Mouse (Mus musculus) brown adipose tissue, adult 24 weeks (tissue): Measurements from ENCODE around the gene Slc25a41. TPM values are rescaled to one million over a fixed set of nuclear protein-coding genes. Genes with fewer than 3 reads are reported as not detected.
"Not testable (repeated sequence)": the region's sequence is repeated elsewhere in the genome, so short reads cannot be mapped to it uniquely, and the experiment has no call there.

Source experiments
- H3K27ac ChIP-seq: fragments of 200-500 bp; replicated peaks from 2 replicates; pipeline ENCODE4 v1.5.1; 2012; ENCODE audit warnings: low read depth, mild to moderate bottlenecking, low read length
- H3K4me1 ChIP-seq: fragments of 200-500 bp; 2 replicates; pipeline ENCODE4 v1.6.1; 2012; ENCODE audit warnings: low read length, mixed read lengths; ENCODE audit not compliant: control insufficient read depth, insufficient read depth, insufficient read length
- H3K4me3 ChIP-seq: fragments of 200-500 bp; 2 replicates; pipeline ENCODE4 v1.5.1; 2012; ENCODE audit warnings: low read depth, mild to moderate bottlenecking, low read length, moderate library complexity; ENCODE audit not compliant: insufficient read depth
- polyA plus RNA-seq: library from polyadenylated mRNA; stranded (reverse); fragments of >200 nt; gene quantifications from 2 replicates; pipeline ENCODE4 v1.2.4, GENCODE M21; 2012; ENCODE audit not compliant: missing spikeins, insufficient read depth, insufficient read length

Gene Slc25a41
- polyA plus RNA-seq, 1 experiment, result not detected

DNA sequence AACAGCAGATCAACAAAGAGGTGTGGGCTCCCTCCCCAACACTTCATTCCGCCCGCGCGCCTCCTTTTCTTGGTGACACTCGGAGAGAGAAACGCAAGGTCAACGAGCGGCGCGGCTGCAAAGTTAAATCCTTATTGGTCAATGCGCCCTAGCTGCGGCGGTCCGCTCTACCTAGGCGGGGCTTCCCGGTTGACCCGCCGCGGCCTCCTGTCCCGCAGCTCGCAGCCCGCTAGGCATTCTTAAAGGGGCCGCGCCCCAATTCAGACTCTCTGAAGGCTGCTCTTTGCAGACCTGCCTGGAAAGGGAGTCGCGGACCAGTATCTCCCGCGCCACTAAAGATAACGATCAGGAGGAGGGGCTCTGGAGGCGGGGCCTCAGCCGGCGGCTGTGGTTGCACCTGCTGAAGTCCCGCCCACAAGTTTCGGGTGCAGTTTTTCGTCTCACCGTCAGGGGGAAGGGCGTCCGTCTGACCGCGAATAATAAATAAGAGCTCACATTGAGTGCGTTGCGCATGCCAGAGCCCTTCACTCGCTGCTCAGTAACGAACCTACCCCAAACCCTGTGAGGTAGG is 18.9 kb upstream of the Slc25a41 start:
- H3K4me3 ChIP-seq, result peak overlapping the region; percentile 90
- no peaks in the 10 kb centered on the region for H3K4me1 ChIP-seq
- H3K27ac ChIP-seq, result no peak overlapping the region

DNA sequence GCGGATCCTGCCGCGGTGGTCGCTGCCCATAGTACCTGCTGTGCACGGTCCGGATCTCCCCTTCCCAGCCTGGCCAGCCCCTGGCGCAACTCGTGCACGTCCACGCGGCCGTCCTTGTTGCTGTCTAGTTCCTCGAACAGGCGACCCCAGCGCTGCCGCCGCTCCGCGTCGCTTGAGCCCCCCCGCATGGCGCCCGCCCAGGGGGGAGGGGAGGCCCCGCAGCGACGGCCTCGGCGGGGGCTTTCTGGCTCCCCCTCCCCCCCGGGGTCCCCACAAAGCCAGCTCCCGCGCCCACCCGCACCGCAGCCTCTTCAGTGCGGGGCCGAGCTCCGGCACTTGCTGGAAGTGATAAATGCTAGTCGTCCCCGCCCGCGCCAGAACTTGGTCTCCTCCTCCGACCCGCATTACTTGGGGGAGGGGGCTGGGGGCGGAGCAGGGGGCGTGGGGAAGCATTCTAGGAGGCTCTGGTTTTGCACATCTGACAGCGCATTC is 18.1 kb upstream of the Slc25a41 start, which contains the start of gene Slc25a23:
Slc25a23 (minus strand) TSS at position 378 of the 492 bp plus-strand sequence.
- Histone ChIP-seq H3K27ac (peak within 1 kb of the TSS; percentile 27), H3K4me1 (no peaks in the 10 kb centered on the region), H3K4me3 (peak within 1 kb of the TSS; percentile 90)

DNA sequence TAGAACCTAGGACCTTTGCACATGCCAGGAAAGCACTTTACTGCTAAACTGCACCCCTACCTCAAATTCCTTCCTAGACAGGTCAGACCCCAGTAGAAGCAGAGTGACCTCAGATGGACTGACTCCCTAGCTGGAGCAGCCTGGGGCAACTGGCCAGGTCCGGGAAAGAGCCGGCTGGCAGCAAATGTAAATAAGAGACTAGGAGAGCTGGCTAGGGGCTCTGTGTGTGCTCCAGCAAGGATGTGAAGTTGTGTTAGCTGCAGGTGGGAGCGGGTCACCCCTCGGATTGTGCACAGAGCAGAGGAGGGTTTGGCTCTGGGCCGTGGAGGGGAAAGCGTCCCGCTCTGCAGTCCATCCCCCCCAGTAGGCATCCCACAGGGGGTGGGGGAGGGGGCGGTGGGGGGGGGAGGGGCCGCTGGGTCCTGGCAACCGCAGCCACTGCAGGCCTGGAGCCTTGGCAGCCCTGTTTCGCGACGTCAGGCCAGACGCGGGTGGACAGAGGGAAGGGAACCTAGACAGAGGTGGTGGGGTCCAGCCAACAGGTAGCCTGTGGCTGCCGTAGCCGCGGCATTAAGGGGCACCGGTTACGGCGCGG is 17.5 kb upstream of the Slc25a41 start, which contains the start of gene Crb3:
Crb3 (plus strand) TSS at position 215 of the 595 bp plus-strand sequence.
- Histone ChIP-seq H3K27ac (peak within 1 kb of the TSS; percentile 27), H3K4me3 (peak within 1 kb of the TSS; percentile 90), H3K4me1 (no peaks in the 10 kb centered on the region)

DNA sequence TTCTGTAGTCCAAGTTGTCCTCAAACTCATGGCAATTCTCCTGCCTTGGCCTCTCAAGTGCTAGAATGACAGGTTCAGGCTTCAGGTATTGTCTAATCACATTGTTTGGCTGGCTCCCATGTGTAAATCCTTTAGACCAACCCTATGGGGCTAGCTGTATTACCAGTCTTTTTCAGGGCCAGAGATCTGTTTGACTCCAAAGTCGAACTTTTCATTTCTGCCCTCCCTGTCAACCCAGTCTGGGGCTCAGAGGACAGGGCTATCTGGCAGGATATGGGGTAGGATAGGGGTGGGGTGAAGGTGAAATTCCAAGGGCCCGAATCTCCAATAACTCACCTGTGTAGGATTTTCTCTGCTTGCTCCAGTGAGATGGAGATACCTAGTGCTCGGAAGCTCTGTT is 14.8 kb upstream of the Slc25a41 start:
- Histone ChIP-seq H3K4me1 (no peaks in the 10 kb centered on the region), H3K4me3 (no peak overlapping the region), H3K27ac (no peak overlapping the region)

DNA sequence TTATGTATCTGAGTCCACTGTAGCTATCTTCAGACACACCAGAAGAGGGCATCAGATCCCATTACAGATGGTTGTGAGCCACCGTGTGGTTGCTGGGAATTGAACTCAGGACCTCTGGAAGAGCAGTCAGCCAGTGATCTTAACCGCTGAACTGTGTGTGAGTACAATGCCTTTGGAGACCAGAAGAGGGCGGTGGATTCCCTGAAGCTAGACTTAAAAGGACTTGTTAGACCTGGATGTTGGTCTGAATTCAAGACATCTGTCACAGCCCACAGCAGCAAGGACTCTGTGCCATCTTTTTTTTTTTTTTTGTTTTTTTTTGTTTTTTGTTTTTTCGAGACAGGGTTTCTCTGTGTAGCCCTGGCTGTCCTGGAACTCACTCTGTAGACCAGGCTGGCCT is 10.2 kb upstream of the Slc25a41 start:
- not testable (repeated sequence) for H3K4me3 ChIP-seq, H3K27ac ChIP-seq, H3K4me1 ChIP-seq

DNA sequence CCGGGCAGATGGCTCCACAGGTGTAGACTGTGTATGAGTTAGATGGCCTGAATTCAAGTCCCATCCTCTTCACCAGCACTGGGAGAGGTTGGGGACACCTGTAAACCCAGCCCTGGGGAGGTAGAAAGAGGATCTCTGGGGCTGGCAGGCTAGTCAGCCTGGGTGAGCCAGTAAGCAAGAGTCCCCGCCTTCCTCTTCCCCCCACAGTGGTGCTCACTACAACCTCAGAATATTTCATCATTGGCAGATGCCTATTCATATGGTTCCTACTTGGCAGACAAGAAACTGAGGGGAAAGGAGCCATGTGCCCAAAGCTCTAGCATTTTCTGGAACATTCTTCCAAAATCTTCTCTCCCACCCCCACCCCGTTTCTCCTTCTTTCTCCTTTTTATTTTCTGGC is 7.4 kb upstream of the Slc25a41 start:
- Histone ChIP-seq H3K4me1 (no peaks in the 10 kb centered on the region; the same call in 1 of the 2 replicates), H3K4me3 (no peak overlapping the region)

DNA sequence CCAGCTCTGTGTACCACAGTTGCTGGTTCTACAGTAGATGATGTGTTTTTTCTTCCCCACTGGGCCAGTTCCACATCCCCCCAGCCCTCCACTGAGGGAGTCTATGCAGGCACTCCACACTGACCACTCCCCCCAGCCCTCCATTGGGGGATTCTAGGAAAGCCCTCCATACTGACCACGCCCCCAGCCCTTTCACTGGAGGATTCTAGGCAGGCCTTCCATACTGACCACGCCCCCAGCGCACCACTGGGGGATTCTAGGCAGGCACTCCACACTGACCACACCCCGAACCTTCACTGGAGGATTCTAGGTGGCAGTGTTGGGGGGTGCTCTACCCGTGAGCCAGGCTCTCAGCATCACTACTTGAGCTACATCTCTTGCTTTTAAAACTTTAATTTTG is 6.0 kb upstream of the Slc25a41 start:
- H3K27ac ChIP-seq, result no peak overlapping the region
- H3K4me3 ChIP-seq, result no peak overlapping the region
- H3K4me1 ChIP-seq, result no peaks in the 10 kb centered on the region; the same call in 1 of the 2 replicates

More for the DNA sequence above, 7.4 kb upstream of the Slc25a41 start:
- H3K27ac ChIP-seq, result no peak overlapping the region

DNA sequence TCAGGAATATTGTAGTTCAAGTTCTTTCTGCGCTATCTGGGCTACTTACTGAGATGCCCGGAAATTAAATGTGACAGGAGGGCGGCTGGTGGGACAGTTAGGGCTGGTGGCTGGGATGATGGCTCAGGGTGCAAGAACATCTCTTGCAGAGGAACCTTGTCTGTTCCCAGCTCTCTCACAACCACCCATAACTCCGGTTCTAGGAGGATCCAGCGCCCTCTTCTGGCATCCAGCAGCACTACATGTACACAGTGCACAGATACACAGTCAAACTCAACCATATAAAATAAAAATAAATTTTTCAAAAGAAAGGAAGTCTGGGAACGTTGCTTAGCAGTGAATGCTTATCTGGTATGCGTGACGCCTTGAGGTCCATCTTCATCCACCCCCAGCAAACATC is 2.5 kb downstream of the Slc25a41 start:
- no peak overlapping the region for H3K27ac ChIP-seq
- H3K4me3 ChIP-seq, result no peak overlapping the region
- H3K4me1 ChIP-seq, result no peaks in the 10 kb centered on the region

DNA sequence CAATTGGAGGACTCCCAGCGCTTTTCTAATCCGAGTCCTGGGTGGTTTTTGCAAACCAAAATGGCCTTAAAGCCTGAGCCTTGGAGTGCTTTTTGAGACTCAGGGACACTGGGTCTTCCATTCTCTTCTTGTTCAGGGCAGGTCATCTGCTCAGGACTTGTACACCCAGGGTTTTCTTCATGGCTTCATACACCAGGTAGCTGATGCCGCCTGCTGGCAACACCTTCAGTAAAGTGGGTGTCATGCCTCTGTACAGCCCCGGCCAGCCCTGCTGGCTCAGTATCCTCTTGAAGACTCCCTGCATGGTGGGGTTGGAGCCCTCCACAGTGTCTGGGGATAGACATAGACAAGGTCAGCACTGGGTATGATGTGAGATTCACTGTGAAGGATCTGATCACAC is 8.6 kb downstream of the Slc25a41 start:
- Histone ChIP-seq H3K4me1 (peaks cover 8% of the 10 kb centered on the region; the same call in 1 of the 2 replicates), H3K27ac (no peak overlapping the region), H3K4me3 (peak overlapping the region; percentile 60; the same call in 1 of the 2 replicates)

DNA sequence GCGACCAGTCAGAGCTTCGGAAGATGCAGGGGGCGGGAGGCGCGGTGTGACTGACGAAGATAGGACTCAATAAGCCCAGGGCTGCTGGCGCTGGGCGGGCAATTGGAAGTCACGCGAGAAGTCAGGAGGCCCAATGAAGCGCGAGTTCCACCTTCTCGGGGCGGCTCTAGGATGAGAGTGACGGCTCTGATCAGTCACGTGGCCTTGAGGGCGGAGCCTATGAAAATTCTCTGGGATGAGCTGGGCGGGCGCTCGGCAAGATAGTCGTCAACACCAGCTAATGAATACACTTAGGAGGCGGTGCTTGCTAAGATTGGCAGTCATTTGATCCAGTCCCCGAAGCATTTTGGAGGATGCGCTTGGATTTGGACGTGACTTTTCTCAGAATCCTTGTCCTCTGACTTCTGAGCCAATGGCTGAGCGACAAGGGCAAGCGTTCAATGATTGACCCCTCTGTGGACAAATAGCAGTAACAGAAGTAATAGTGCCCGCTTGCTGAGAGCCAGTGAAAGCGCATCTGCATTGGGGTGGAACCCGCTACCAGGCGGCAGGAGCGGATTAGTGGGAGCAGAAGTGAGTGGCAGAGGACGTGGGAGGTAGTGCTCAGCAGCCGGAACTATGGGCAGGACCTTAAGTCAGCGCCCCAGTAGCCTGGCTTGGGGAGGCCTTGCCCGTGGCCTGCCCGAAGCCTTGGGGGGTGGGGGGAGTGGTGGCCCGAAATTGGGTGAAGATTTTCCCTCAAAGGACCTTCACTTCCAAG is 9.6 kb downstream of the Slc25a41 start:
- H3K4me1 ChIP-seq, result peaks cover 8% of the 10 kb centered on the region; the same call in 1 of the 2 replicates
- H3K27ac ChIP-seq, result peak overlapping the region; percentile 76
- peak overlapping the region; percentile 60 for H3K4me3 ChIP-seq

DNA sequence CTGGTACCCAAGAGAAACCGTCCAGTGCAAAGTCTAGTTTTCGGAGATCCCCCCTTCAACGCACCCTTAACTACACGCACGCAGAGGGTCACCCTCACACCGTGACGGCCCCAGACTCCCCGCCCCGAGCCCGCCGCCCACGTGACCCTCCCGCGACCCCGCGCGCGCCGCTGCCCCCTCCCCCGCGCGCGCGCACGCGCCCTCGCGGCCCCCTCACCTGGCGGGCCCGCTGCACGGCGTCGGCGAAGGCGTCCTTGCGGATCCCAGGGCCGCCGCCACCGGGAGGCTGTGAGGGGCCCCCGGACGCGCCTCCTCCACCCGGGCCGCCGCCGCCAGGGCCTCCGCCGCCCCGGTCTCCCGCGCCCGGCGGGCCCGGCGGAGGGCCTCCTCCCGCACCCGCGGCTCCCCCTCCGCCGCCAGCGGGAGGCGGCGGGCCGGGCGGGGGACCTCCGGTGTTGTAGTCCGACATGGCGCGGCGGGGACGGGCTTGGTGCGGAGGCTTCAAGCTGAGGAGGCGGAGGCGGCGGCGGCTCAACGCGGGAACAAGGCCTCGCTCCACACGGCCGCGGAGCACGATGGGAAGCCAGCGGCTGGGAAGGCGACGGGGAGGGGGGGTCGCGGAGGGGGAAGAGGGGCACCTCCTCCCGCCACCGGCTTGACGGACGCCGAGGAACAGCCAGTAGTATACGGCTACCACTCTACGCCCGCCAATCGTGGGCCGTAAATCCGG is 10.4 kb downstream of the Slc25a41 start, which contains the start of gene Khsrp:
Khsrp (minus strand) TSS at position 592 of the 730 bp plus-strand sequence.
- Histone ChIP-seq H3K4me1 (peaks cover 8% of the 10 kb centered on the region; the same call in 1 of the 2 replicates), H3K4me3 (peak within 1 kb of the TSS; percentile 73), H3K27ac (peak within 1 kb of the TSS; percentile 76)

DNA sequence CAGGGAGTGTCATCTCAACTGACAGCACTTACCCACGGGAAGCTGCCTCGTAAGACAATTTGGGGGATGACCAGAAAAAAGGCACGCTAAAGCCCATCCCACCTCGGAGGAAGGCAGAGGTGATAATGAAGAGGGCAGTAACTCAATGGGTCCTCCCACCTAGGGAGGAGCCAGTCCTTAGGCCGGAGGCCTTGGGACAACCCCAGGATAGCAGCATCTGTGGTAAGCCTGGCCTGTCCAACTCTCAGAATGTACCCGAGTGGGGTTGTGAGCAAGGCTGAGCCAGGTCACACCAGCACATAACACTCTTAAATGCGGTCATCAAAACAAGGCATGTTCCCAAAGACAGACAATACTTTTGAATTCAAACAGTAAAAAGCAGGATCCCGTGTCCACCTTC is 11.8 kb downstream of the Slc25a41 start:
- peak overlapping the region; percentile 73 for H3K4me3 ChIP-seq
- peaks cover 8% of the 10 kb centered on the region; the same call in 1 of the 2 replicates for H3K4me1 ChIP-seq
- H3K27ac ChIP-seq, result no peak overlapping the region

DNA sequence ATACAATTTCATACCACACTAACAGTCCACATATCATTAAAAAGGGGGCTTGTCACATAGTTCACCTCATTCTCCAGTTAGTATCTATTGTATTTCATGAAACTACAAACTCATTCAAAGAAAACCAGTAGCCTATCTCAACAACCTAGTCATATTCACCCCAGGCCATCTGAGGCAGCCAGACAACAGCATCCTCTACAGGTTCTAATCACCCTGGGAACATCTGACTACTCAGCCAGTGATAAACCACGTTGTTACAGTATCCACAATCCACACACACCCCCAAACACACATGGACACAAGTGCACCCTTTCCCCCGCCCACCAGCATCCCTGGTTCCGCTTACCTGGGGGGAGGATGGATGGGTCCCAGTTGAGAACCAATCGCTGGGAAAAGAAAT is 14.0 kb downstream of the Slc25a41 start:
- Histone ChIP-seq H3K4me1 (peaks cover 6% of the 10 kb centered on the region; the same call in 1 of the 2 replicates), H3K4me3 (no peak overlapping the region), H3K27ac (no peak overlapping the region)

DNA sequence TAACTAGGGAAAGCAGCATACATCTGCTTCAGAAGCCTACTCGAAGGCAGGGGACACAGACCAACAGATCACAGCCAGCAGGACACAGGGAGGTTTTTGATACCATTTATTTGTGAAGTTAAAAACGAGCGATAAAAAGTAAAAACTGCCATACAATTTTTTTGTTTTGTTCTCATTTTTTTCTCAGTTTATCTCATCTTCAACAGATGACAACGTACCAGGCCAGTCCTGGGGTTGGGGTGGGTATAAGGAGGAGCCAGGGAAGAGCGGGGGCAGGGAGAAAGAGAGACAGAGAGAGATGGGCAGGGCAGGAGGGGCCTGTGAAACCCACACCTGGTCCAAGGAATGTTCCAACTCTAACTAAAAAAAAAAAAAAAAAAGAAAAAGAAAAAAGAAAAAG is 20.5 kb downstream of the Slc25a41 start:
- Histone ChIP-seq H3K4me1 (no peaks in the 10 kb centered on the region), H3K4me3 (no peak overlapping the region), H3K27ac (no peak overlapping the region)

DNA sequence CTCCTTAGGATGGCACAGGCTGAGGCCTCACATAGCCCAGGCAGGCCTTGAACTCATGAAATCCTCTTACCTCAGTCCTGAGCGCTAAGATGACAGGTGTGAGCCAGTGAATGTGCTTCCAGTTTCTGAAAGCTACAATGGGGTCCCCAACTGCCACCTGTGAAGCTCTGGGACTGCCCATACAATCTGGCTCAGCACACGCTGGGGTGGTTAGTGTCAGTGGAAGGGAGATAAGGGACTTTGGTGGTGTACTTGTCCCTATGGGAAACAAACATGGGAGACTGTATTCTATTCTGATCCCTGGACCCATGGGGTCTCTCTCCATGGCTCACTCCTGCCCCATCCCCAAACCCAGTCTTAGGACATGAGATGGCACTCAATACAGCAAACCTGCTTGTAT is 21.8 kb downstream of the Slc25a41 start:
- Histone ChIP-seq H3K4me1 (no peaks in the 10 kb centered on the region), H3K27ac (no peak overlapping the region), H3K4me3 (no peak overlapping the region)
